Mouse (Mus musculus) megakaryocyte, embryonic 14.5 days (primary cell): ENCODE measurements around the gene Gpr183.

Experiments used
- FLI1 ChIP-seq: IDR thresholded peaks from 2 replicates; pipeline ENCODE4 v1.6.1; 2012; ENCODE audit warnings: low read length, inconsistent platforms, mixed read lengths
- GATA1 ChIP-seq: IDR thresholded peaks from 3 replicates; pipeline ENCODE4 v1.6.1; 2012; ENCODE audit warnings: mixed read lengths, low read length, inconsistent platforms, borderline replicate concordance

- TF ChIP-seq GATA1, result no peak
- no peak for TF ChIP-seq FLI1
These were observed 16.5 kb upstream of the Gpr183 start for GRCm38 (mm10) chr14:121981531-121981930.
